Mouse (Mus musculus): ENCODE results near the gene Dhx15. TPM values are rescaled to one million over a fixed set of nuclear protein-coding genes. Genes with fewer than 3 reads are reported as not detected.
A peak's percentile ranks its signal among the peaks of the same experiment; 100 is the strongest.

Dhx15 gene
- polyA plus RNA-seq, 1 experiment from 2014 or later, result 209 TPM

GRCm38 (mm10) chr5:52220013-52220804 is 29.9 kb upstream of the Dhx15 start:
- ATAC-seq (ENCODE audit: low FRiP score), result no peak
- Histone ChIP-seq H3K4me1 (peaks cover 14% of the 10 kb centered on the region), H3K27ac (no peak overlapping the region), H3K27me3 (peaks cover 4% of the 10 kb centered on the region; the same call in 1 of the 2 replicates), H3K4me2 (no peak overlapping the region), H3K36me3 (replicated peaks) (no peaks in the 10 kb centered on the region), H3K9me3 (no peaks in the 10 kb centered on the region), H3K4me3 (replicated peaks) (no peak overlapping the region), H3K9ac (no peak overlapping the region)
- 83% methylated on average over 14 of the region's 14 CpGs for WGBS

- Histone ChIP-seq H3K27me3 (peaks cover 4% of the 10 kb centered on the region; the same call in 1 of the 2 replicates), H3K4me1 (peaks cover 14% of the 10 kb centered on the region), H3K9me3 (no peaks in the 10 kb centered on the region), H3K36me3 (replicated peaks) (no peaks in the 10 kb centered on the region), H3K27ac (no peak overlapping the region), H3K4me3 (replicated peaks) (no peak overlapping the region), H3K9ac (no peak overlapping the region), H3K4me2 (peak overlapping the region; percentile 24; the same call in 1 of the 2 replicates)
- 73% methylated on average over 6 of the region's 6 CpGs for WGBS
- no peak for ATAC-seq (ENCODE audit: low FRiP score)
These were observed 27.9 kb upstream of the Dhx15 start for GRCm38 (mm10) chr5:52218238-52218637.

GRCm38 (mm10) chr5:52213143-52213900 is 23.0 kb upstream of the Dhx15 start:
- Histone ChIP-seq H3K4me3 (replicated peaks) (no peak overlapping the region), H3K9ac (no peak overlapping the region), H3K36me3 (replicated peaks) (no peaks in the 10 kb centered on the region), H3K4me2 (no peak overlapping the region), H3K9me3 (no peaks in the 10 kb centered on the region), H3K4me1 (peaks cover 11% of the 10 kb centered on the region), H3K27me3 (no peaks in the 10 kb centered on the region), H3K27ac (no peak overlapping the region)
- no peak for ATAC-seq (ENCODE audit: low FRiP score)
- 81% methylated on average over 7 of the region's 7 CpGs for WGBS

- no peaks in the 10 kb centered on the region for H3K36me3 ChIP-seq (replicated peaks)
- ATAC-seq (ENCODE audit: low FRiP score), result no peak
- no peaks in the 10 kb centered on the region for H3K9me3 ChIP-seq
- peak overlapping the region; percentile 72 for H3K4me2 ChIP-seq
- no peaks in the 10 kb centered on the region for H3K27me3 ChIP-seq
- peak overlapping the region; percentile 96 for H3K4me3 ChIP-seq (replicated peaks)
- H3K27ac ChIP-seq, result no peak overlapping the region
- H3K9ac ChIP-seq, result peak overlapping the region; percentile 33; the same call in 1 of the 2 replicates
- WGBS, result 45% methylated on average over 1 of the region's 1 CpGs
- H3K4me1 ChIP-seq, result peaks cover 23% of the 10 kb centered on the region
These were observed 810 bp upstream of the Dhx15 start for GRCm38 (mm10) chr5:52191180-52191468.

GRCm38 (mm10) chr5:52189664-52190365 is 499 bp downstream of the Dhx15 start:
- Histone ChIP-seq H3K9me3 (no peaks in the 10 kb centered on the region), H3K27ac (peak overlapping the region; percentile 93), H3K4me3 (replicated peaks) (peak overlapping the region; percentile 96), H3K36me3 (replicated peaks) (no peaks in the 10 kb centered on the region), H3K9ac (peak overlapping the region; percentile 98), H3K4me1 (peaks cover 27% of the 10 kb centered on the region), H3K27me3 (no peaks in the 10 kb centered on the region), H3K4me2 (peak overlapping the region; percentile 72)
- under 1% methylated on average over 57 of the region's 63 CpGs for WGBS
- ATAC-seq (ENCODE audit: low FRiP score), result peak; percentile 84; the same call in 1 of the 2 replicates

GRCm38 (mm10) chr5:52188206-52188605 is 2.1 kb downstream of the Dhx15 start:
- H3K4me1 ChIP-seq, result peaks cover 27% of the 10 kb centered on the region
- H3K27ac ChIP-seq, result no peak overlapping the region
- peaks cover 10% of the 10 kb centered on the region for H3K36me3 ChIP-seq (replicated peaks)
- ATAC-seq (ENCODE audit: low FRiP score), result no peak
- H3K9me3 ChIP-seq, result no peaks in the 10 kb centered on the region
- peak overlapping the region; percentile 72 for H3K4me2 ChIP-seq
- no peaks in the 10 kb centered on the region for H3K27me3 ChIP-seq
- 43% methylated on average over 3 of the region's 3 CpGs for WGBS
- peak overlapping the region; percentile 96 for H3K4me3 ChIP-seq (replicated peaks)
- H3K9ac ChIP-seq, result 0 out of 2 replicates have a peak overlapping the region, but pooled peaks have one; percentile 98

GRCm38 (mm10) chr5:52177326-52177725 is 13.0 kb downstream of the Dhx15 start:
- H3K27me3 ChIP-seq, result no peaks in the 10 kb centered on the region

GRCm38 (mm10) chr5:52168468-52168867 is 21.8 kb downstream of the Dhx15 start:
- Histone ChIP-seq H3K4me3 (replicated peaks) (no peak overlapping the region), H3K27ac (no peak overlapping the region), H3K4me1 (no peaks in the 10 kb centered on the region), H3K36me3 (replicated peaks) (peaks cover 41% of the 10 kb centered on the region), H3K27me3 (no peaks in the 10 kb centered on the region), H3K9ac (no peak overlapping the region), H3K9me3 (no peaks in the 10 kb centered on the region), H3K4me2 (no peak overlapping the region)
- WGBS, result 30% methylated on average over 2 of the region's 2 CpGs
- no peak for ATAC-seq (ENCODE audit: low FRiP score)

More at GRCm38 (mm10) chr5:52177326-52177725, 13.0 kb downstream of the Dhx15 start:
- 95% methylated on average over 1 of the region's 1 CpGs for WGBS
- Histone ChIP-seq H3K4me1 (no peaks in the 10 kb centered on the region), H3K9me3 (no peaks in the 10 kb centered on the region), H3K4me2 (no peak overlapping the region), H3K9ac (no peak overlapping the region), H3K4me3 (replicated peaks) (no peak overlapping the region), H3K36me3 (replicated peaks) (peaks cover 16% of the 10 kb centered on the region), H3K27ac (no peak overlapping the region)
- ATAC-seq (ENCODE audit: low FRiP score), result no peak

GRCm38 (mm10) chr5:52149138-52149537 is 41.2 kb downstream of the Dhx15 start:
- no peaks in the 10 kb centered on the region for H3K4me1 ChIP-seq
- no peak overlapping the region for H3K9ac ChIP-seq
- 95% methylated on average over 3 of the region's 3 CpGs for WGBS
- ATAC-seq (ENCODE audit: low FRiP score), result no peak
- no peak overlapping the region for H3K4me2 ChIP-seq
- no peaks in the 10 kb centered on the region for H3K27me3 ChIP-seq
- H3K4me3 ChIP-seq (replicated peaks), result no peak overlapping the region
- H3K9me3 ChIP-seq, result no peaks in the 10 kb centered on the region
- H3K27ac ChIP-seq, result no peak overlapping the region
- peaks cover 38% of the 10 kb centered on the region for H3K36me3 ChIP-seq (replicated peaks)

GRCm38 (mm10) chr5:52147141-52147540 is 43.2 kb downstream of the Dhx15 start:
- ATAC-seq (ENCODE audit: low FRiP score), result no peak
- Histone ChIP-seq H3K9me3 (no peaks in the 10 kb centered on the region), H3K4me2 (no peak overlapping the region), H3K4me3 (replicated peaks) (no peak overlapping the region), H3K9ac (no peak overlapping the region), H3K27me3 (no peaks in the 10 kb centered on the region), H3K4me1 (no peaks in the 10 kb centered on the region), H3K27ac (no peak overlapping the region), H3K36me3 (replicated peaks) (peaks cover 33% of the 10 kb centered on the region)
- WGBS, result 95% methylated on average over 4 of the region's 4 CpGs

- no peak overlapping the region for H3K27ac ChIP-seq
- no peaks in the 10 kb centered on the region for H3K9me3 ChIP-seq
- no peaks in the 10 kb centered on the region for H3K27me3 ChIP-seq
- peaks cover 32% of the 10 kb centered on the region for H3K36me3 ChIP-seq (replicated peaks)
- no peak overlapping the region for H3K4me2 ChIP-seq
- no peak overlapping the region for H3K4me3 ChIP-seq (replicated peaks)
- WGBS, result 88% methylated on average over 6 of the region's 6 CpGs
- no peak for ATAC-seq (ENCODE audit: low FRiP score)
- H3K9ac ChIP-seq, result no peak overlapping the region
- H3K4me1 ChIP-seq, result no peaks in the 10 kb centered on the region
These were observed 44.6 kb downstream of the Dhx15 start for GRCm38 (mm10) chr5:52145684-52146083.

GRCm38 (mm10) chr5:52141936-52142335 is 48.4 kb downstream of the Dhx15 start:
- WGBS, result 91% methylated on average over 9 of the region's 9 CpGs
- Histone ChIP-seq H3K27ac (no peak overlapping the region), H3K4me2 (no peak overlapping the region), H3K4me3 (replicated peaks) (no peak overlapping the region), H3K9me3 (no peaks in the 10 kb centered on the region), H3K4me1 (no peaks in the 10 kb centered on the region), H3K36me3 (replicated peaks) (peaks cover 21% of the 10 kb centered on the region), H3K9ac (no peak overlapping the region), H3K27me3 (no peaks in the 10 kb centered on the region)
- ATAC-seq (ENCODE audit: low FRiP score), result no peak
